Mouse (Mus musculus) intestine, embryonic 14.5 days (tissue): ENCODE results near the gene Trim9. TPM values are rescaled to one million over a fixed set of nuclear protein-coding genes. Genes with fewer than 3 reads are reported as not detected.
A peak's percentile ranks its signal among the peaks of the same experiment; 100 is the strongest.

Experiments used
- ATAC-seq: fragments of 200-750 bp; cut with Nextera tagmentation; replicated peaks from 2 replicates; pipeline ENCODE4 v1.8.0; 2017; ENCODE audit warnings: low read depth, moderate number of reproducible peaks, moderate TSS enrichment, moderate library complexity; ENCODE audit not compliant: low FRiP score, low TSS enrichment
- DNase-seq: peaks from one replicate; pipeline ENCODE4 v3.0.0-alpha.2; 2018; ENCODE audit warnings: low spot score
- H3K27ac ChIP-seq: fragments of 300-500 bp; sonication (generic); 2 replicates; pipeline ENCODE4 v1.5.1; 2014; ENCODE audit warnings: low read depth, mild to moderate bottlenecking, control low read depth
- H3K27me3 ChIP-seq: fragments of 300-500 bp; sonication (generic); replicated peaks from 2 replicates; pipeline ENCODE4 v1.6.1; 2014; ENCODE audit warnings: low read length, control low read depth; ENCODE audit not compliant: control insufficient read depth, insufficient read depth
- H3K36me3 ChIP-seq: fragments of 300-500 bp; sonication (generic); 2 replicates; pipeline ENCODE4 v1.6.1; 2014; ENCODE audit warnings: low read length, control low read depth; ENCODE audit not compliant: control insufficient read depth, insufficient read depth
- H3K4me1 ChIP-seq: fragments of 300-500 bp; sonication (generic); replicated peaks from 2 replicates; pipeline ENCODE4 v1.6.1; 2014; ENCODE audit warnings: low read length, control low read depth, mixed read lengths; ENCODE audit not compliant: control insufficient read depth, insufficient read depth
- H3K4me2 ChIP-seq: fragments of 300-500 bp; sonication (generic); 2 replicates; pipeline ENCODE4 v1.6.1; 2014; ENCODE audit warnings: low read length
- H3K4me3 ChIP-seq: fragments of 300-500 bp; sonication (generic); 2 replicates; pipeline ENCODE4 v1.5.1; 2014; ENCODE audit warnings: low read depth, low read length, control low read depth, mixed read lengths
- H3K9ac ChIP-seq: fragments of 300-500 bp; sonication (generic); 2 replicates; pipeline ENCODE4 v1.6.1; 2014; ENCODE audit warnings: mild to moderate bottlenecking, low read length
- H3K9me3 ChIP-seq: fragments of 300-500 bp; sonication (generic); 2 replicates; pipeline ENCODE4 v1.6.1; 2016; ENCODE audit warnings: low read length, control low read depth; ENCODE audit not compliant: control insufficient read depth
- WGBS: fragments of 180-500 bp; shearing (Covaris S2); extraction: QIAGEN DNeasy Blood & Tissue Kit; methylation state at CpG from one replicate; pipeline ENCODE4 v1.1.7; 2014; 5-methylcytosine and 5-hydroxymethylcytosine counted together
- polyA plus RNA-seq: library from polyadenylated mRNA; unstranded; fragments of >200 nt; fragmentation: Nextera tagmentation; extraction: Ambion mirVana; gene quantifications from 2 replicates; pipeline ENCODE4 v1.2.1, GENCODE M21; 2014

Trim9 gene
- polyA plus RNA-seq, 1 experiment from 2014 or later: 1.5 TPM

GRCm38 (mm10) chr12:70363016-70363415 lies 15.6 kb upstream of the Trim9 start:
- Histone ChIP-seq H3K9ac (no peak overlapping the region), H3K27me3 (no peaks in the 10 kb centered on the region), H3K27ac (no peak overlapping the region), H3K9me3 (no peaks in the 10 kb centered on the region), H3K4me3 (no peak overlapping the region), H3K4me1 (0 out of 2 replicates have a peak, but pooled peaks cover 5% of the 10 kb centered on the region), H3K4me2 (no peak overlapping the region), H3K36me3 (no peaks in the 10 kb centered on the region)
- WGBS: 40% methylated on average over 4 of the region's 4 CpGs
- no peak for DNase-seq
- ATAC-seq: no peak

- H3K9ac ChIP-seq: no peak overlapping the region
- H3K36me3 ChIP-seq: no peaks in the 10 kb centered on the region
- no peaks in the 10 kb centered on the region for H3K27me3 ChIP-seq
- no peaks in the 10 kb centered on the region for H3K9me3 ChIP-seq
- no peak overlapping the region for H3K4me3 ChIP-seq
- H3K4me1 ChIP-seq: no peaks in the 10 kb centered on the region
- no peak for ATAC-seq
- 86% methylated on average over 5 of the region's 5 CpGs for WGBS
- H3K4me2 ChIP-seq: no peak overlapping the region
- H3K27ac ChIP-seq: no peak overlapping the region
- DNase-seq: no peak
Observed at GRCm38 (mm10) chr12:70360276-70360675, 12.9 kb upstream of the Trim9 start.

GRCm38 (mm10) chr12:70359443-70359842 lies 12.0 kb upstream of the Trim9 start:
- Histone ChIP-seq H3K9me3 (no peaks in the 10 kb centered on the region), H3K27me3 (no peaks in the 10 kb centered on the region), H3K4me3 (no peak overlapping the region), H3K9ac (no peak overlapping the region), H3K36me3 (no peaks in the 10 kb centered on the region), H3K4me2 (no peak overlapping the region), H3K27ac (no peak overlapping the region), H3K4me1 (no peaks in the 10 kb centered on the region)
- DNase-seq (no peak), ATAC-seq (no peak)
- 84% methylated on average over 13 of the region's 13 CpGs for WGBS

- H3K27ac ChIP-seq: no peak overlapping the region
- no peak overlapping the region for H3K9ac ChIP-seq
- DNase-seq (no peak), ATAC-seq (no peak)
- 82% methylated on average over 8 of the region's 8 CpGs for WGBS
- no peak overlapping the region for H3K4me2 ChIP-seq
- H3K9me3 ChIP-seq: no peaks in the 10 kb centered on the region
- no peaks in the 10 kb centered on the region for H3K4me1 ChIP-seq
- no peaks in the 10 kb centered on the region for H3K27me3 ChIP-seq
- no peaks in the 10 kb centered on the region for H3K36me3 ChIP-seq
- no peak overlapping the region for H3K4me3 ChIP-seq
Observed at GRCm38 (mm10) chr12:70354926-70355325, 7.5 kb upstream of the Trim9 start.

GRCm38 (mm10) chr12:70350490-70350889 lies 3.1 kb upstream of the Trim9 start:
- 0 out of 2 replicates have a peak, but pooled peaks cover 10% of the 10 kb centered on the region for H3K4me1 ChIP-seq
- H3K9me3 ChIP-seq: no peaks in the 10 kb centered on the region
- 81% methylated on average over 4 of the region's 4 CpGs for WGBS
- no peak overlapping the region for H3K27ac ChIP-seq
- no peaks in the 10 kb centered on the region for H3K36me3 ChIP-seq
- H3K9ac ChIP-seq: no peak overlapping the region
- ATAC-seq: no peak
- H3K27me3 ChIP-seq: peaks cover 14% of the 10 kb centered on the region
- DNase-seq: no peak
- H3K4me3 ChIP-seq: no peak overlapping the region
- H3K4me2 ChIP-seq: no peak overlapping the region

GRCm38 (mm10) chr12:70349788-70350187 lies 2.4 kb upstream of the Trim9 start:
- DNase-seq (no peak), ATAC-seq (no peak)
- Histone ChIP-seq H3K27me3 (peaks cover 21% of the 10 kb centered on the region), H3K9me3 (no peaks in the 10 kb centered on the region), H3K4me1 (0 out of 2 replicates have a peak, but pooled peaks cover 10% of the 10 kb centered on the region), H3K4me2 (no peak overlapping the region), H3K36me3 (no peaks in the 10 kb centered on the region), H3K27ac (no peak overlapping the region), H3K9ac (no peak overlapping the region), H3K4me3 (no peak overlapping the region)
- 79% methylated on average over 6 of the region's 6 CpGs for WGBS

- no peaks in the 10 kb centered on the region for H3K36me3 ChIP-seq
- ATAC-seq: no peak
- H3K27ac ChIP-seq: peak overlapping the region; percentile 62; the same call in 1 of the 2 replicates
- H3K27me3 ChIP-seq: peaks cover 23% of the 10 kb centered on the region
- WGBS: 9% methylated on average over 8 of the region's 8 CpGs
- H3K9ac ChIP-seq: peak overlapping the region; percentile 42; the same call in 1 of the 2 replicates
- peak overlapping the region; percentile 65 for H3K4me3 ChIP-seq
- peak overlapping the region; percentile 96 for H3K4me2 ChIP-seq
- DNase-seq: no peak
- no peaks in the 10 kb centered on the region for H3K9me3 ChIP-seq
- H3K4me1 ChIP-seq: 0 out of 2 replicates have a peak, but pooled peaks cover 10% of the 10 kb centered on the region
Observed at GRCm38 (mm10) chr12:70348026-70348425, 612 bp upstream of the Trim9 start.

- peak; percentile 73 for DNase-seq
- Histone ChIP-seq H3K27ac (no peak overlapping the region), H3K4me1 (0 out of 2 replicates have a peak, but pooled peaks cover 10% of the 10 kb centered on the region), H3K4me3 (peak overlapping the region; percentile 65), H3K27me3 (peaks cover 23% of the 10 kb centered on the region), H3K36me3 (no peaks in the 10 kb centered on the region), H3K9ac (0 out of 2 replicates have a peak overlapping the region, but pooled peaks have one; percentile 30), H3K4me2 (peak overlapping the region; percentile 96), H3K9me3 (no peaks in the 10 kb centered on the region)
- peak; percentile 22; the same call in 1 of the 2 replicates for ATAC-seq
- 2% methylated on average over 60 of the region's 60 CpGs for WGBS
Observed at GRCm38 (mm10) chr12:70346139-70347026, 1.0 kb downstream of the Trim9 start.
